Mouse (Mus musculus): Measurements from ENCODE around the gene Kdf1. TPM values are rescaled to one million over a fixed set of nuclear protein-coding genes. Genes with fewer than 3 reads are reported as not detected.

Gene Kdf1
- total and polyA plus RNA-seq, 3 experiments = 0.04 to 0.12 TPM; not detected in 1

GRCm38 (mm10) chr4:133484266-133485025 is 34.3 kb upstream of the Kdf1 start:
- DNase-seq (ENCODE audit: low read depth, low spot score) = no peak
- Histone ChIP-seq H3K4me3 (ENCODE audit: control insufficient read depth in 1 of 2, insufficient read depth in 1 of 2, low read depth in 2 of 2, low read length in 2 of 2) (no peak overlapping the region), H3K36me3 (ENCODE audit: control insufficient read depth in 1 of 2, insufficient read depth in 2 of 2, low read length in 2 of 2) (no peaks in the 10 kb centered on the region), H3K4me1 (ENCODE audit: control insufficient read depth in 1 of 2, insufficient read depth in 2 of 2, low read length in 2 of 2) (peaks cover 0 to 14% of the 10 kb centered on the region in 2 experiments; a peak in 2 of 4 replicates), H3K27me3 (ENCODE audit: control insufficient read depth in 1 of 2, insufficient read depth in 2 of 2, low read length in 2 of 2) (no peaks in the 10 kb centered on the region), H3K9ac (ENCODE audit: control insufficient read depth, low read depth, low read length, poor library complexity, severe bottlenecking) (no peak overlapping the region), H3K27ac (ENCODE audit: control insufficient read depth, low read depth, low read length) (no peak overlapping the region), H3K9me3 (replicated peaks; ENCODE audit: insufficient read depth, low read length) (no peaks in the 10 kb centered on the region), H3K79me2 (ENCODE audit: control insufficient read depth, insufficient read depth, low read length, poor library complexity) (no peaks in the 10 kb centered on the region)
- TF ChIP-seq MXI1 (IDR thresholded peaks at IDR 0.05; ENCODE audit: low read depth, low read length) (no peak), MYC (IDR thresholded peaks at IDR 0.05; ENCODE audit: low read depth, low read length) (no peak), UBTF (IDR thresholded peaks at IDR 0.05; ENCODE audit: borderline replicate concordance, insufficient read depth, low read depth, low read length) (no peak), TBP (IDR thresholded peaks at IDR 0.05; ENCODE audit: low read depth, low read length) (no peak), MAZ (IDR thresholded peaks at IDR 0.05; ENCODE audit: low read depth, low read length) (no peak), ZKSCAN1 (IDR thresholded peaks at IDR 0.05; ENCODE audit: low read depth, low read length) (no peak), GATA1 (IDR thresholded peaks at IDR 0.05; ENCODE audit: low read depth, low read length) (no peak), TCF12 (IDR thresholded peaks at IDR 0.05; ENCODE audit: low read depth, low read length) (no peak), MAFK (IDR thresholded peaks at IDR 0.05; ENCODE audit: borderline replicate concordance, low read depth, low read length) (no peak), KAT2A (conservative IDR thresholded peaks at IDR 0.05; ENCODE audit: low read depth, low read length) (no peak), ZC3H11A (IDR thresholded peaks at IDR 0.05; ENCODE audit: low read depth, low read length) (no peak), E2F4 (IDR thresholded peaks at IDR 0.05; ENCODE audit: borderline replicate concordance, low read depth, low read length) (no peak)

DNA sequence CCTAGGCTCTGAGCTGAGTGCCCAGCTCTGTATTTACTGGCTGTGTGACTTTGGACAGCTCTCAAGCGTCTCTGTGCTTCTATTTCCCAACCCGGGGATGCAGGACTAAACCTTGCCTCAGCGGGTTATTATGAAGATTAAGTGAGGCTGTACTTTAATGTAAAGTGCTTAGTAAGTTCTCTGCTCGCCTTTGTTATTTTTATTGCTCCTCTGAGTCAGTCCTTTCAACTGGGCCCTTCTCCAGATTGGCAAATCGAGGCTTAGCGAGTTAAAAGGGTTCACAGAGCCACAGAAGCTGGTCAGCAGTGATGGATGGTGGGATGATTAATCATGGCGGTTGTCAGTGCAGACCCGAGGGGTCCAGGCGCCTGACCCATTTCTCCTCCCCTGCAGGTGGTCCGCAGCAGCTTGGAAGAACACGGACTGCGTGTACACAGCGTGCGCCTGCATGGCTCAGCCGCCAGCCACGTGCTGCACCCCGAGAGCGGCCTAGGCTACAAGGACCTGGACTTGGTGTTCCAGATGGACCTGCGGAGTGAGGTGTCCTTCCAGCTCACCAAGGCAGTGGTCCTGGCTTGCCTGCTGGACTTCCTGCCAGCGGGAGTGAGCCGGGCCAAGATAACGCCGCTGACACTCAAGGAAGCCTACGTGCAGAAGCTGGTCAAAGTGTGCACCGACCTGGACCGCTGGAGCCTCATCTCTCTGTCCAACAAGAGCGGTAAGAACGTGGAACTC is 32.9 kb upstream of the Kdf1 start:
- H3K9me3 ChIP-seq (replicated peaks; ENCODE audit: insufficient read depth, low read length) = no peaks in the 10 kb centered on the region
- H3K9ac ChIP-seq (ENCODE audit: control insufficient read depth, low read depth, low read length, poor library complexity, severe bottlenecking) = no peak overlapping the region
- no peak overlapping the region for H3K4me3 ChIP-seq (ENCODE audit: control insufficient read depth in 1 of 2, insufficient read depth in 1 of 2, low read depth in 2 of 2, low read length in 2 of 2)
- no peak overlapping the region for H3K27ac ChIP-seq (ENCODE audit: control insufficient read depth, low read depth, low read length)
- no peaks in the 10 kb centered on the region for H3K27me3 ChIP-seq (ENCODE audit: control insufficient read depth in 1 of 2, insufficient read depth in 2 of 2, low read length in 2 of 2)
- no peak for DNase-seq (ENCODE audit: low read depth, low spot score)
- H3K36me3 ChIP-seq (ENCODE audit: control insufficient read depth in 1 of 2, insufficient read depth in 2 of 2, low read length in 2 of 2) = no peaks in the 10 kb centered on the region
- peaks cover 0 to 10% of the 10 kb centered on the region in 2 experiments; a peak in 2 of 4 replicates for H3K4me1 ChIP-seq (ENCODE audit: control insufficient read depth in 1 of 2, insufficient read depth in 2 of 2, low read length in 2 of 2)
- H3K79me2 ChIP-seq (ENCODE audit: control insufficient read depth, insufficient read depth, low read length, poor library complexity) = no peaks in the 10 kb centered on the region
- no peak for TF ChIP-seq ZNF384 (IDR thresholded peaks at IDR 0.05; ENCODE audit: low read depth, low read length)
- TF ChIP-seq TAL1 (IDR thresholded peaks at IDR 0.05; ENCODE audit: low read length) = no peak
- no peak for TF ChIP-seq POLR2AphosphoS2 (IDR thresholded peaks at IDR 0.05; ENCODE audit: low read length)
- TF ChIP-seq MYC (IDR thresholded peaks at IDR 0.05; ENCODE audit: low read depth, low read length) = no peak

Data from MEL (cell line).